Mouse (Mus musculus): ENCODE results near the gene Evi5. TPM values are rescaled to one million over a fixed set of nuclear protein-coding genes. Genes with fewer than 3 reads are reported as not detected.

Gene Evi5
- polyA plus RNA-seq, 1 experiment from 2014 or later: 43.4 TPM

- in situ Hi-C loops (cut with MboI; ENCODE audit: low pct_unique_long_range_greater_than_20kb): no loop called here
- POLR2A ChIA-PET: interaction anchor here (0.6 kb wide), 1 partner anchor 182 kb away, joined by 3 read pairs; no protein-coding TSS in a partner anchor
- DNase-seq (ENCODE audit: low read depth, low spot score) (no peak), ATAC-seq (no peak)
- H3K27me3 ChIP-seq: no peaks in the 10 kb centered on the region
- CTCF ChIA-PET: interaction anchor here (0.9 to 1.3 kb wide), 2 partner anchors 15 to 17 kb away, joined by 3 to 4 read pairs; partner anchors contain the start of gene Ube2d2b
- TF ChIP-seq CTCF (IDR thresholded peaks at IDR 0.05): no peak
Observed at GRCm38 (mm10) chr5:107814651-107815050, 60.3 kb downstream of the Evi5 start.

GRCm38 (mm10) chr5:107807496-107807895 is 67.4 kb downstream of the Evi5 start:
- ChIA-PET CTCF (interaction anchor here (2.7 kb wide), 1 partner anchor 14 kb away, joined by 9 read pairs; no protein-coding TSS in a partner anchor), POLR2A (no interaction called here)
- no peak for DNase-seq (ENCODE audit: low read depth, low spot score)
- TF ChIP-seq CTCF (IDR thresholded peaks at IDR 0.05): no peak
- no peak for ATAC-seq
- H3K27me3 ChIP-seq: no peaks in the 10 kb centered on the region
- in situ Hi-C loops (cut with MboI; ENCODE audit: low pct_unique_long_range_greater_than_20kb): no loop called here

GRCm38 (mm10) chr5:107802621-107803020 is 72.3 kb downstream of the Evi5 start:
- CTCF ChIA-PET: no interaction called here
- no peak for ATAC-seq
- no peak for TF ChIP-seq CTCF (IDR thresholded peaks at IDR 0.05)
- DNase-seq (ENCODE audit: low read depth, low spot score): no peak
- POLR2A ChIA-PET: no interaction called here
- H3K27me3 ChIP-seq: no peaks in the 10 kb centered on the region
- in situ Hi-C loops (cut with MboI; ENCODE audit: low pct_unique_long_range_greater_than_20kb): loop anchor here (5.0 kb wide), 1 partner anchor 185 kb away; no protein-coding TSS in a partner anchor

- ChIA-PET POLR2A (no interaction called here), CTCF (interaction anchor here (1.0 to 2.1 kb wide), 7 partner anchors 8 to 138 kb away, joined by 3 to 6 read pairs (median 4); no protein-coding TSS in a partner anchor)
- no peaks in the 10 kb centered on the region for H3K27me3 ChIP-seq
- DNase-seq (ENCODE audit: low read depth, low spot score) (no peak), ATAC-seq (no peak)
- no peak for TF ChIP-seq CTCF (IDR thresholded peaks at IDR 0.05)
- in situ Hi-C loops (cut with MboI; ENCODE audit: low pct_unique_long_range_greater_than_20kb): loop anchor here (5.0 kb wide), 1 partner anchor 184 kb away; no protein-coding TSS in a partner anchor
Observed at GRCm38 (mm10) chr5:107801234-107801633, 73.7 kb downstream of the Evi5 start.

GRCm38 (mm10) chr5:107798290-107798689 is 76.6 kb downstream of the Evi5 start:
- TF ChIP-seq CTCF (IDR thresholded peaks at IDR 0.05): no peak
- DNase-seq (ENCODE audit: low read depth, low spot score) (no peak), ATAC-seq (no peak)
- ChIA-PET POLR2A (no interaction called here), CTCF (interaction anchor here (2.4 kb wide), 1 partner anchor 13 kb away, joined by 4 read pairs; no protein-coding TSS in a partner anchor)
- in situ Hi-C loops (cut with MboI; ENCODE audit: low pct_unique_long_range_greater_than_20kb): no loop called here
- no peaks in the 10 kb centered on the region for H3K27me3 ChIP-seq

GRCm38 (mm10) chr5:107793927-107794326 is 81.0 kb downstream of the Evi5 start:
- ATAC-seq: no peak
- POLR2A ChIA-PET: interaction anchor here (0.6 kb wide), 2 partner anchors 47 to 358 kb away, joined by 3 to 4 read pairs; no protein-coding TSS in a partner anchor
- H3K27me3 ChIP-seq: no peaks in the 10 kb centered on the region
- no peak for DNase-seq (ENCODE audit: low read depth, low spot score)
- TF ChIP-seq CTCF (IDR thresholded peaks at IDR 0.05): peak; percentile 65
- CTCF ChIA-PET: interaction anchor here (0.9 to 2.3 kb wide), 10 partner anchors 12 to 190 kb away, joined by 3 to 10 read pairs (median 5); no protein-coding TSS in a partner anchor
- in situ Hi-C loops (cut with MboI; ENCODE audit: low pct_unique_long_range_greater_than_20kb): no loop called here

- no peaks in the 10 kb centered on the region for H3K27me3 ChIP-seq
- ATAC-seq (peak; percentile 98), DNase-seq (ENCODE audit: low read depth, low spot score) (peak; percentile 84)
- in situ Hi-C loops (cut with MboI; ENCODE audit: low pct_unique_long_range_greater_than_20kb): no loop called here
- ChIA-PET CTCF (interaction anchor here (0.6 to 2.3 kb wide), 8 partner anchors 13 to 190 kb away, joined by 3 to 10 read pairs (median 5); no protein-coding TSS in a partner anchor), POLR2A (interaction anchor here (0.6 kb wide), 1 partner anchor 357 kb away, joined by 4 read pairs; no protein-coding TSS in a partner anchor)
- no peak for TF ChIP-seq CTCF (IDR thresholded peaks at IDR 0.05)
Observed at GRCm38 (mm10) chr5:107793258-107793657, 81.6 kb downstream of the Evi5 start.

- in situ Hi-C loops (cut with MboI; ENCODE audit: low pct_unique_long_range_greater_than_20kb): no loop called here
- ChIA-PET POLR2A (no interaction called here), CTCF (interaction anchor here (1.1 to 2.1 kb wide), 3 partner anchors 11 to 16 kb away, joined by 3 to 9 read pairs (median 4); no protein-coding TSS in a partner anchor)
- no peak for DNase-seq (ENCODE audit: low read depth, low spot score)
- ATAC-seq: no peak
- no peaks in the 10 kb centered on the region for H3K27me3 ChIP-seq
- no peak for TF ChIP-seq CTCF (IDR thresholded peaks at IDR 0.05)
Observed at GRCm38 (mm10) chr5:107792516-107792915, 82.4 kb downstream of the Evi5 start.

GRCm38 (mm10) chr5:107791966-107792365 is 82.9 kb downstream of the Evi5 start:
- ATAC-seq (no peak), DNase-seq (ENCODE audit: low read depth, low spot score) (no peak)
- in situ Hi-C loops (cut with MboI; ENCODE audit: low pct_unique_long_range_greater_than_20kb): no loop called here
- TF ChIP-seq CTCF (IDR thresholded peaks at IDR 0.05): peak; percentile 4
- H3K27me3 ChIP-seq: no peaks in the 10 kb centered on the region
- POLR2A ChIA-PET: no interaction called here
- CTCF ChIA-PET: interaction anchor here (1.1 kb wide), 1 partner anchor 11 kb away, joined by 4 read pairs; no protein-coding TSS in a partner anchor

GRCm38 (mm10) chr5:107789492-107789891 is 85.4 kb downstream of the Evi5 start:
- in situ Hi-C loops (cut with MboI; ENCODE audit: low pct_unique_long_range_greater_than_20kb): no loop called here
- DNase-seq (ENCODE audit: low read depth, low spot score): no peak
- CTCF ChIA-PET: interaction anchor here (0.7 to 2.0 kb wide), 11 partner anchors 9 to 194 kb away, joined by 3 to 10 read pairs (median 3); no protein-coding TSS in a partner anchor

More at GRCm38 (mm10) chr5:107789492-107789891, 85.4 kb downstream of the Evi5 start:
- POLR2A ChIA-PET: interaction anchor here (0.7 kb wide), 1 partner anchor 1100 kb away, joined by 3 read pairs; no protein-coding TSS in a partner anchor
- no peaks in the 10 kb centered on the region for H3K27me3 ChIP-seq
- TF ChIP-seq CTCF (IDR thresholded peaks at IDR 0.05): peak; percentile 62
- ATAC-seq: no peak

Data from Patski (cell line).